18 mouse cellular contexts compared by ENCODE assay signal in genomic region chr19:11957846-11958245, GRCm38 (mm10).
"Had no signal": no experiment of that assay in that cellular context is flagged by ENCODE, and none has a peak within 500 bp of the region (broad histone marks: within the 10 kb centered on the region; RNA-seq: fewer than 3 reads in every experiment).

No protein-coding gene starts in this region.

- H3K4me2 ChIP-seq: liver, embryonic 13.5 days; midbrain, embryonic 12.5 days; midbrain, embryonic 15.5 days; neural tube, embryonic 12.5 days; neural tube, embryonic 15.5 days had no signal

- DNase-seq: kidney, postnatal 25 days; layer of hippocampus, adult 9-11 months; liver, embryonic 13.5 days; lung, adult 2 months; lung, postnatal 14 days; lung, postnatal 4 days; right cerebral cortex, adult 18-20 months; right cerebral cortex, postnatal 14 days; right cerebral cortex, postnatal 4 days; thymus, adult 2 months; thymus, postnatal 14 days had no signal

- H3K9me3 ChIP-seq: liver, embryonic 13.5 days; midbrain, embryonic 12.5 days; midbrain, embryonic 15.5 days; neural tube, embryonic 12.5 days; neural tube, embryonic 15.5 days had no signal

- H3K9ac ChIP-seq: liver, embryonic 13.5 days; midbrain, embryonic 12.5 days; midbrain, embryonic 15.5 days; neural tube, embryonic 12.5 days; neural tube, embryonic 15.5 days had no signal

- H3K36me3 ChIP-seq: liver, embryonic 13.5 days; midbrain, embryonic 12.5 days; midbrain, embryonic 15.5 days; neural tube, embryonic 12.5 days; neural tube, embryonic 15.5 days had no signal

- H3K4me1 ChIP-seq: midbrain, embryonic 12.5 days; midbrain, embryonic 15.5 days; neural tube, embryonic 12.5 days; neural tube, embryonic 15.5 days had no signal

- ATAC-seq: midbrain, embryonic 15.5 days had no signal

- H3K4me3 ChIP-seq: layer of hippocampus, adult 2 months; liver, embryonic 13.5 days; midbrain, embryonic 12.5 days; midbrain, embryonic 15.5 days; neural tube, embryonic 12.5 days; neural tube, embryonic 15.5 days had no signal

- H3K27me3 ChIP-seq: liver, embryonic 13.5 days; midbrain, embryonic 12.5 days; midbrain, embryonic 15.5 days; neural tube, embryonic 12.5 days; neural tube, embryonic 15.5 days had no signal

- H3K27ac ChIP-seq: kidney, postnatal 0 days; layer of hippocampus, adult 2 months; liver, embryonic 13.5 days; midbrain, embryonic 12.5 days; midbrain, embryonic 15.5 days; neural tube, embryonic 12.5 days; neural tube, embryonic 15.5 days; stomach, postnatal 0 days had no signal
